ENCODE assay signal across 9 mouse cellular contexts in genomic region chr2:161570236-161570995, GRCm38 (mm10).
DNase-seq lines count a peak whose midpoint lies in the region; ATAC-seq and TF ChIP-seq lines count a peak whose summit lies in the region.
"Had no signal": no experiment of that assay in that cellular context is flagged by ENCODE, and none has a peak within 500 bp of the region (broad histone marks: within the 10 kb centered on the region; RNA-seq: fewer than 3 reads in every experiment).

No protein-coding gene starts in this region.

- 46% methylated on average over 10 of the region's 10 CpGs for WGBS in lung, postnatal 0 days
- WGBS in forebrain, embryonic 11.5 days, result 80% methylated on average over 10 of the region's 10 CpGs

- no peak for TF ChIP-seq EP300 in lung, postnatal 0 days (IDR thresholded peaks at IDR 0.05)

- no peaks in the 10 kb centered on the region for H3K36me3 ChIP-seq in lung, postnatal 0 days (ENCODE audit: insufficient read depth, low read length)
- no peaks in the 10 kb centered on the region for H3K36me3 ChIP-seq in forebrain, embryonic 11.5 days (ENCODE audit: control insufficient read depth, insufficient read depth, low read length)

- intact Hi-C loops in gastrocnemius, postnatal 36 days (cut with DNase I), result no loop called here

- H3K4me1 ChIP-seq in lung, postnatal 0 days (ENCODE audit: insufficient read depth, low read depth, low read length), result no peaks in the 10 kb centered on the region
- no peaks in the 10 kb centered on the region for H3K4me1 ChIP-seq in forebrain, embryonic 11.5 days (replicated peaks; ENCODE audit: control insufficient read depth, insufficient read depth, low read length)

- no peak overlapping the region for H3K27ac ChIP-seq in lung, postnatal 0 days (ENCODE audit: low read length)
- no peak overlapping the region for H3K27ac ChIP-seq in forebrain, embryonic 11.5 days (ENCODE audit: low read depth, low read length)
- H3K27ac ChIP-seq: liver, embryonic 14.5 days had no signal

- H3K4me2 ChIP-seq in lung, postnatal 0 days (replicated peaks; ENCODE audit: low read depth, low read length), result no peak overlapping the region
- no peak overlapping the region for H3K4me2 ChIP-seq in forebrain, embryonic 11.5 days (ENCODE audit: low read depth, low read length, severe bottlenecking)

- H3K4me3 ChIP-seq in lung, postnatal 0 days (ENCODE audit: low read depth, low read length), result no peak overlapping the region
- no peak overlapping the region for H3K4me3 ChIP-seq in forebrain, embryonic 11.5 days (ENCODE audit: low read depth, low read length)

- TF ChIP-seq CTCF in lung, postnatal 0 days (IDR thresholded peaks at IDR 0.05), result no peak

- DNase-seq in layer of hippocampus, adult 11-12 months (ENCODE audit: low spot score), result peak; percentile 21
- DNase-seq in layer of hippocampus, postnatal 10 days (ENCODE audit: low spot score in 2 of 2), result no peak
- peak; percentile 77 for DNase-seq in brain, adult 2 months (ENCODE audit: low read depth, low spot score)
- peak; percentile 18 to 32 for DNase-seq in gastrocnemius, postnatal 36 days
- DNase-seq in lung, postnatal 0 days (ENCODE audit: low spot score), result peak; percentile 8
- no peak for DNase-seq in retina, embryonic 14.5 days (ENCODE audit: low spot score)
- DNase-seq in forebrain, embryonic 11.5 days (ENCODE audit: low spot score), result no peak

- H3K27me3 ChIP-seq in lung, postnatal 0 days (replicated peaks; ENCODE audit: insufficient read depth, low read length), result no peaks in the 10 kb centered on the region
- H3K27me3 ChIP-seq in forebrain, embryonic 11.5 days (ENCODE audit: control insufficient read depth, insufficient read depth, low read length), result no peaks in the 10 kb centered on the region

- ATAC-seq in lung, postnatal 0 days, result peak; percentile 32; the same call in 1 of the 2 replicates
- no peak for ATAC-seq in erythroblast, adult 5-6 weeks (replicated peaks; ENCODE audit: low FRiP score, poor library complexity, severe bottlenecking)
- no peak for ATAC-seq in forebrain, embryonic 11.5 days (replicated peaks; ENCODE audit: low FRiP score)

- H3K9me3 ChIP-seq in lung, postnatal 0 days (ENCODE audit: low read length), result no peaks in the 10 kb centered on the region
- H3K9me3 ChIP-seq in forebrain, embryonic 11.5 days (ENCODE audit: control insufficient read depth, low read length), result no peaks in the 10 kb centered on the region

- no peak overlapping the region for H3K9ac ChIP-seq in lung, postnatal 0 days (replicated peaks; ENCODE audit: low read depth)
- no peak overlapping the region for H3K9ac ChIP-seq in forebrain, embryonic 11.5 days (ENCODE audit: low read length)
- H3K9ac ChIP-seq: liver, embryonic 14.5 days had no signal

Comparison
In these comparisons a context has a peak if more than half of its experiments do, and no peak if none do; other contexts are left out.
1. DNase-seq: peak in layer of hippocampus, adult 11-12 months (single experiment), brain, adult 2 months (single experiment), gastrocnemius, postnatal 36 days (2 of 2) and lung, postnatal 0 days (single experiment); none in layer of hippocampus, postnatal 10 days (0 of 2), retina, embryonic 14.5 days (single experiment) and forebrain, embryonic 11.5 days (single experiment).